Mouse (Mus musculus) heart, postnatal 25 days (tissue): Measurements from ENCODE around the gene Ppp1r13b. TPM values are rescaled to one million over a fixed set of nuclear protein-coding genes. Genes with fewer than 3 reads are reported as not detected.
"Not testable (repeated sequence)": the region's sequence is repeated elsewhere in the genome, so short reads cannot be mapped to it uniquely, and the experiment has no call there.

Experiments used
- DNase-seq: peaks from one replicate; pipeline ENCODE4 v3.0.0; 2022; ENCODE audit warnings: low spot score
- intact Hi-C: fragments of 180-260 bp; cut with DNase I; formaldehyde crosslinking; loops from one replicate; pipeline ENCODE4 v1.15.1; 2025
- total RNA-seq, 2 experiments: library from RNA; stranded (reverse); gene quantifications; 2 replicates each; pipeline ENCODE4 v1.2.3; 2021

Gene Ppp1r13b
- 10 to 100 TPM; 17.4 to 19.1 TPM for total RNA-seq

GRCm38 (mm10) chr12:111907970-111908681, at the start of gene Ppp1r13b:
Gene Ppp1r13b (minus strand): TSS chr12:111908110.
- DNase-seq = peak; percentile 86
- intact Hi-C loops = loop anchor here (2.0 to 5.0 kb wide), 2 partner anchors 29 to 39 kb away; no protein-coding TSS in a partner anchor

- no peak for DNase-seq
- intact Hi-C loops = no loop called here
These were observed 48.3 kb upstream of the Ppp1r13b start for GRCm38 (mm10) chr12:111956173-111956572.

DNA sequence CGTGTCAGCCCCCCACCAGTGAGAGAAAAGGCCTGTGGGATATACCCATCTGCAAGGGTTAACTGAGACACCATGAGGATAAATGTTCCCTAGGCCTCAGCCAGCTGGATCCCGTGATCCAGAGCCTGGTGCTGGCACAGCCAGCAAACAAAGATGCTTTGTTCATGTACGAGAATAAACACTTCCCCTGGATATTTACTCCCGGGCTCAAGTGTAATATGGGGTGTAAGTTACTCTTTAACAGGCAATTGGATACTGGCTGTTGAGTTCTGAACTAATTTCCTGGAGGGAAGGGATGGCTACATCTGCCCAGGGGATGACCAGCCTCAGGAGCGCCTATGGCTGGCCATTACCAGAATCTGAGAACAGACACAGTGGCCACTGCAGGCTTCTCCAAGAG, 43.8 kb upstream of the Ppp1r13b start:
- DNase-seq = no peak
- intact Hi-C loops = no loop called here

- intact Hi-C loops = no loop called here
- DNase-seq = no peak
These were observed 42.6 kb upstream of the Ppp1r13b start for GRCm38 (mm10) chr12:111950486-111950885.

DNA sequence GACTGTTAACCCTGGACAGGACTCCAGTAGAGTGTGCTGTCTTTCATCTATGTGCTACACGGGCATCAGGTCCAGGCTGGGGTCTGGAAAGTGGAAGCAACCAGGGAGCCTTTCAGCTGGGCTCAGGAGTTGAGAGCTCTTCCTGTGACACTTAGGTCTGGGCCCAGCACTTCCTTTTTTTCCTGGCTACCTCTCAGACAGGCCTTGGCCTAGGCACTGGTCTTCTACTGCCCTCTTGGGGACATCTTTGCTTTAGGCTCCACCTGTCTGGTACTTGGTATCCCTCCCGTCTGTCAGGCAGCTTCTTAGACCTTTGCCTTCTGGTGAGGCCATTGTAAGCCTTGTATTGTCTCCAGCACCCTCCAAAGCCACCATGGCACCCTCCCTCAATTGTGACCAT, 38.8 kb upstream of the Ppp1r13b start:
- DNase-seq = peak; percentile 54
- intact Hi-C loops = loop anchor here (1.0 to 5.0 kb wide), 3 partner anchors 39 to 209 kb away; partner anchors contain the start of gene Ppp1r13b

DNA sequence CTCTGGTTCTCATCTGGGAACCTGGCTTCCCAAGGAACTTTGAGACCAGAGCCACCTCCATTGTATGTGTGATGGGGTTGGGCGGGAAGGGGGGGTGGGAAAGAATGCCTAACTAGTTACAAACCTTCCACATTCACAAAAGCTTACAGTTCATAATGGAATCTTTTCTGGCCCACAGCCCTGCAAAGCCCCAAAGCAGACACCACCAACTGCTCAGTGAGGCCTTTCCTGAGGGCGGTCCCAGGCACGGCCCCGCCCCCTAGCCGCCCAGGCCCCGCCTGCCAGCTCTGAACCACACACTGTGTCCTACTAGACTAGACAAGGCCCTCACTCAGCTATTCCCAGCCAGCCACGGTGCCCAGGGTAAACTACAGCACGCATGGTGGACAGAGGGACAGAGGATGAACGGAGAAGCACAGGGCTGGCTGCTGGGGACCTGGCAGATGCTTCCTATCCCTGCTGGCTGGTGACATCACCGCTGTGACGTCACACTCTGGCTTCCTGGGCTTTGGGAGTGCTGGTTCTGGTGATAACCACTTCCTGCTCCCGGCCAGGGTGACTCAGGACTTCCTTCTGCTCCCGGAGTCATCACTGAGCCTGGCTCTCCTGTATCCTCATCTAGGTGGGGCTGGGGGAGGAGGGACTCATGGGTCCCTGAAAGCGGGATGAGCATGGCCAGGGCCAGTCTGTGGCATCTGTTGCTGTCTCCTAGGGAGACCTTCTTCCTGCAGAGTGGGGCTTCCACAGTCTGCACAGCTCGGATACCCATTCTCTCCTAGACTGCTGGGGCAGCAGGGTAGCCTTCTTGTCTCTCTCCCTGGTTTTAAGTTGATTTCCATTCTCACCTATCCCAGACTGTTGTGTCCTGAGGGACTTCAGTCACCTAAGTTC, 38.1 kb upstream of the Ppp1r13b start:
- DNase-seq = not testable (repeated sequence)
- intact Hi-C loops = loop anchor here (1.0 to 5.0 kb wide), 3 partner anchors 39 to 209 kb away; partner anchors contain the start of gene Ppp1r13b

DNA sequence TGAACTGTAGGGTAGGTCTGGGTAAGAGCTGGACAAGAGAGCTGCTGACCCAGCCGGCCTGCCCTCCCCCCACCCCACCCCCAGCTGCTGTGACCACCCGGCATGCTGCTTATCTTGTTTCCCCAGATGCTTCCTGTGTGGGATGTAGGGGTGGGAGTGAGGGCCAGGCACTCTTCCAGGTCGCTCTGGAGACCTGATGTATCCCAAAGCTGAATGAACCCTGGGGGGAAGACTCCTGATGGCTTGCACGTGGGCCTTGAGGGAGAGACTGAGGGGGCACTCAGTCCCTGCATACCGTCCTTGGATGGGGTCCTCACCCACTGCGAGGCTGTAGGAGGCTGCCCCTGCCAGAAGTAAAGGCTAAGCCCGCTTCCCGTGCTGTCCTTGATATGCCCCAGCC, 37.2 kb upstream of the Ppp1r13b start:
- intact Hi-C loops = loop anchor here (5.0 kb wide), 2 partner anchors 38 to 208 kb away; partner anchors contain the start of gene Ppp1r13b
- peak; percentile 71 for DNase-seq

GRCm38 (mm10) chr12:111944065-111944987, 36.4 kb upstream of the Ppp1r13b start:
- intact Hi-C loops, DNase-seq: not testable (repeated sequence)

GRCm38 (mm10) chr12:111943421-111944064, 35.6 kb upstream of the Ppp1r13b start:
- DNase-seq = no peak
- intact Hi-C loops = no loop called here

GRCm38 (mm10) chr12:111938623-111939177, 30.8 kb upstream of the Ppp1r13b start:
- DNase-seq = no peak
- intact Hi-C loops = no loop called here

DNA sequence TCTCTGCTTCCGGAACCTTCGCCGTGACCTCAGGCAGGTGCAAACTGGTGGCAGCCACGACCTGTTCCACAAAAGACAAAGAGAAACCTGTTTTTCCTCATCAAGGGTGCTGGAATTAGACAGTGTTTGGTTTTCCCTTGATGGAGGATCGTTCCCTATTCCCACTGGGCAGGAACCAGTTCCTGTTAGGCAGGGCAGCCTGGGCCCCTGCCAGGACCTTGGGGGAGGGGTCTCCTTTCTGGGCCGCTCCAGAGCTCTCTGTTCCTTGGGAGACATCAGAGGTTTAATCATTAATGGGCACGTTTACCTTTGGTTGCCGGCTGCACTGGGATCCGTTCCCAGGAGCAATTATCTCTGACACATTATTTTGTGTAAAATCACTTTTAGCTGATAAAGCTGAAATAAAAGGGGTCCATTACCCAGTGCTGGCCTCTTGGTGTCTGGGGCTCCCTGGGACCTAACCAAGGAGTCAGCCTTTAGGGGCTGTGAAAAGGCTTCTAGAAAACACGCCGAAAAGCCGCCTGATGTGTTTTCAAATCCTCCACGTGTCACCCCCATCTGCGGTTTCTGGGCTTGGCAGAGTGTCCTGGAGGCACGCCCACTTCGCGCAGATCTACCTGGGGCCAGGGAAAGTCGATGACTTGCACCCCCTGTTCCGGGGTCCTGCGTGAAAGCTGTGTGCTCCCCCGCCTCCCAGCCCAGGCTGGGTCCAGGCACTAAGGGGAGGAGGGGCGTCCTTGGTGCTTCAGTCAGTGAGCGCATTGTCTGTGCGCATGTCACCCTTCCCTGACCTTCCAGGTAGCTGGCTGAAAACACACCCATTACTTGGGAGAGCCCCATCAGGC, 29.0 kb upstream of the Ppp1r13b start:
- intact Hi-C loops = no loop called here
- DNase-seq = no peak

DNA sequence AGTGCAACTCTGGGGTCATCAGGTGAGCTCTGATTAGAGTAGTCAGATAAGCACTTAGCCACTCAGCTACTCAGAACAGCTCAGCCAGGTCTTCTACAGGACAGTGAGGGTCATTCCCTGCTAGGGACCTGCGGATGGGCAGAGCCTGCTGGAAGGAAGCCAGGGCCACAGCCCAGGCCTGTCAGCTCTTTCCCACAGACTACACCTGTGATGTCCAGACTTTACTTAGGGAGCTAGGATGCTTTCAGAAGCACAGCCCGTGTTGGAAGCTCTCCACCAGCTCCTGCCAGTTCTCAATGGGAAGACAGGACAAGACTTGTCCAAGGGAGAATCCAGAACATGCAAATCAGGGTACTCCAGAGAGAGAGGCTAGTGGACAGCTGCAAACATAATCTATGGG, 26.1 kb upstream of the Ppp1r13b start:
- no peak for DNase-seq
- intact Hi-C loops = loop anchor here (2.0 kb wide), 1 partner anchor 17 kb away; no protein-coding TSS in a partner anchor

DNA sequence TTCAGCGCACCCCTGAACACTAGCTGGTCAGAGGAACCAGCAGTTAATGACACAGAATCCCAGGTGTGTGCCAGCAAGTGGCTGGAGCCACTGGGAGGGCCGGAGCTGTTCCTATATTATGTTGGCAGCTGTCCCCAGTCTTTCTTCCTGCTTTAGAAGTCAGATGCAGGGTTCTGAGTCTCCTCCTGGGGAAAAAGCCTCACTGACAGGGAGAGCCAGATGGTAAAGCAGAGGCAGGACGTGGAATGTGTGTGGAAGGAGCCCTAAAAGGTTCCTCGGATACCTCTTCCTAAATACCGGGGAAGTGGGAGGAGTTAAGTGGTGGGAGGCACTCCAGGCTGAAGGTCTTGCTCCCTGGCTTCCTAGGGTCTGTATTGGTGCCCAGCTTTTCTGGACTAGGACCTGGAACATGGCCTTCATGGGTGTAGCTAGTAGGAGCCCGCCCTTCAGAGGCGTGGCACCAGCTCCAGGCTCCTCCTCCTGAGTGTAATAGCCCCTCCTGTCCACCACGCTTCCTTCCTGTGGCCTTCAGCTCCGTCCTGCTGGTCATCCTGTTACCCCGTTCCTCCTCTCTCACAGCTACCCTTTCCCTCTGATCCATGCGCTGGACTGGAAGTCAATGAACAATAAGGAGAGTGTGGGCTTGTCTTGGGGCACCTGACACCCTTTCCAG, 25.3 kb upstream of the Ppp1r13b start:
- intact Hi-C loops = loop anchor here (2.0 kb wide), 1 partner anchor 16 kb away; no protein-coding TSS in a partner anchor
- DNase-seq = peak; percentile 44

- intact Hi-C loops = loop anchor here (2.0 kb wide), 1 partner anchor 16 kb away; no protein-coding TSS in a partner anchor
- no peak for DNase-seq
These were observed 24.6 kb upstream of the Ppp1r13b start for GRCm38 (mm10) chr12:111932513-111932912.

DNA sequence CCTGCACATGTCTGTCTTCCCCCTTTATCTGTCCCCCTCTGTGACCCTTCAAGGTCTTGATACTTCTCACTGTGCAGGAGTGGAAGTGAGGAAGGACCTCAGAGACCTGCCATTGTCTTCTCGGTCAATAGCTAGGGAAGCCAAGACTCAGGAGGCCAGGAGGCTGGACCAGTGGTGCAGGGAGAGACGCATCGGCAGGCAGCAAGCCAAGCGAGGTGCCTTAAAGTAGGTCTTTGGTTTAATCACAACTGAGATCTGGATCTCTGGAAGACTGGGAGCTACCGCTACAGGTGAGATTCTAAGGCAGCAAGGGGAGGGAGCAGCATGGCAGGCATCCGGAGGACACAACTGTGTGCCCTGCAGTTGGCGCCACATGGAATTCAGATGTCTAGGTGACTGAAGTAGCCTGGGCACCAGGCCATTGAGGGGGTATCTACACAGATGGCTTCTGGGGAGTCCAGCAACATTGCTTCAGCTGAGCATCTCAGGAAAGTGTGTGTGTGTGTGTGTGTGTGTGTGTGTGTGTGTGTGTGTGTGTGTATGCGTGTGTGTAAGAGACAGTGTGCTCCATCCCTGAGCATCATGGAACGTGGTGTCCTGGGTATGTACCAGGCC, 23.6 kb upstream of the Ppp1r13b start:
- no peak for DNase-seq
- intact Hi-C loops = loop anchor here (2.0 kb wide), 1 partner anchor 15 kb away; no protein-coding TSS in a partner anchor

- intact Hi-C loops = no loop called here
These were observed 20.6 kb upstream of the Ppp1r13b start for GRCm38 (mm10) chr12:111928411-111928966.

More at GRCm38 (mm10) chr12:111928411-111928966, 20.6 kb upstream of the Ppp1r13b start:
- no peak for DNase-seq
